Mouse (Mus musculus): ENCODE measurements at regions not wholly inside any gene's neighbourhood (a gene's known extent, or its start where the extent isn't known, plus 50 kb on each side); places are given as distances from the start of the nearest gene placed in this dataset.

GRCm38 (mm10) chr12:29122931-29123330, 371.3 kb downstream of the Eipr1 start:
- DNase-seq (ENCODE audit: low read depth, low spot score), result no peak

DNA sequence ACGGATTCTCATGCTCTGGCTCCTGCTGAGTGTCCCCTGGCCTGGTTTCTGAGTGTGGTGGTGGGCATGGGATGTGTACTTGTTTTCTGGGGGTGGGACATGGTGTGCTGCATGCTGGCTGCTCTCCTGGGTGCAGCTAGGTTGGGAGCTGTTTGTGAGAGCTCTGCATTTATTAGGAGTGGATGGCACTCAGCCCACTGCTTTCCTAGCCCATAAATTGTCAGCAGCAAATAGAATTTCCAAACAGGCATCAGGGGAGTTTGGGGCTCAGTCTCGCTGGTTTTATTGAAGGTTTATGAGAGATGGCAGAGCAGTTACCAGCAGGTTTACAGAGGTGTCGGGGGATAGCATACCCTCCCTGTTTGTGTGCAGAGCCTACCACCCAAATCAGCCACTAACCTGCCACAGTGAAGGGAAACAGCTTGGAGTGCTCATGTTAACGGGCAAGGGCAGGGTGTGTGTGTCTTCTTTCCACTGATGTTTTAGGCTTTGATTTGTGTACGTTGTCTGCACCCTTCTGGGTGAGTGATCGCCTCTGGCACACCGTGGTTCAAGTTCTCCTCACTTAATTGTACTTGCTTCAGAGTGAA, 372.6 kb downstream of the Eipr1 start:
- DNase-seq (ENCODE audit: low read depth, low spot score), result no peak

DNA sequence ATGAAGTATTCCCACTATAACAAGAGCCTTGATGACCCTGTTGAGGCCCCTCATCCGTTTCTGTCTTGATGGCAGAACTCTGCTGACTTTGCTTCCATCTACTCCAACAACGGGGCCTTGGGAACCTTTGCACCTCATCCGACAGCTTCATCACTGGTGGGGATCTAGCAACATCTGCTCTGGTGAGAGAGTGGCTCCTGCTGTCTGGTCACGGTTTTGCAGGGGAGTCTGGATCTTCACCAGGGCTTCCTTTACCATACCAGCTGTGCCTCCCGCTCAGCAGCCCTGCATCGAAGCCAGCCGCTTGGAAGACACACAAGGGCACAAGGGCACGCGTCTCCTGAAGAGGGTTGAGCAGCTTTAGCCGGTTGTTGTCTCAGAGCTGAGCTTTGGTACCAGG, 377.2 kb downstream of the Eipr1 start:
- DNase-seq (ENCODE audit: low read depth, low spot score), result no peak

DNA sequence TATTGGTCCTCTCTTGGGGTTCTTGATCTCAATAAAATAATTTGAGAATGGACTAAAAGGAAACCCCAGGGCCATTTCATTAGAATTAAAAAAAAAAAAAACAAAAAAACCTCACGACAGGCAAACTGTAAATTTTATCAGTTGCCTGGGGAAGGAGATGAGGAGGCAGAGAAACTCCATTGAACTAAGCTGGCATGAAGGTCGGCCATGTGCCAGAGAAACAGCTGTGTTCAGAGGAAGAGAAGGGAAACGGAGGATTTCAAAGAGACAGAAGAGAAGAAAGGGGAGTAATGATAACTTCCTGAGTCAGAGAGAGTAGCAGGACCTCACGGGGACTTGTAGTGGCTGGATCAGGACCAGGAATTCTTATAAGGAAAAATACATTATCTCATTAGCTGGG, 377.7 kb downstream of the Eipr1 start:
- no peak for DNase-seq (ENCODE audit: low read depth, low spot score)

- DNase-seq (ENCODE audit: low read depth, low spot score), result no peak
These were observed 382.7 kb downstream of the Eipr1 start for GRCm38 (mm10) chr12:29134326-29134725.

GRCm38 (mm10) chr12:29136850-29137268, 385.3 kb downstream of the Eipr1 start:
- DNase-seq (ENCODE audit: low read depth, low spot score), result no peak

- DNase-seq (ENCODE audit: low read depth, low spot score), result no peak
These were observed 385.9 kb downstream of the Eipr1 start for GRCm38 (mm10) chr12:29137455-29137854.

GRCm38 (mm10) chr12:29140576-29140975, 387.6 kb upstream of the Myt1l start:
- no peak for DNase-seq (ENCODE audit: low read depth, low spot score)

DNA sequence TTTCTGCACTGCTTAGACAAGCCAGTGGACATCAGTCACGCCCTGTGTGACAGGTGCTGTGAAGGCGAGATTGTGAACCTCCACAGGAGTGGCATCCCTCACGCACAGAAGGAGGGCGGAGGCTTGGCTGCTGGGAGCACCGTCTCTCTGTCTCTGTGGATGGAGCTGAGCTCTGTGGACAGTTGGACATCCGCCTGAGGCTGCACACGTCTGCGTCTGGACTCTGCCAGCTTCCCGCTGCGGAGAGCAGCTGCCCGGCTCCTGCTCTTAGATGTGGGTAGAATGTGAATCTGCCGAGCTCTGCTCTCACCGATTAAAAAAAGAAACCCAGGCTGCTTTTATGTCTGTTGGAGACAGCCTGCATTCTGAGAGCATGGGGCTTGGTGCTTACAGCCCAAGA, 387.1 kb upstream of the Myt1l start:
- no peak for DNase-seq (ENCODE audit: low read depth, low spot score)

- DNase-seq (ENCODE audit: low read depth, low spot score), result no peak
These were observed 386.3 kb upstream of the Myt1l start for GRCm38 (mm10) chr12:29141855-29142254.

- no peak for DNase-seq (ENCODE audit: low read depth, low spot score)
These were observed 384.9 kb upstream of the Myt1l start for GRCm38 (mm10) chr12:29143297-29143696.

DNA sequence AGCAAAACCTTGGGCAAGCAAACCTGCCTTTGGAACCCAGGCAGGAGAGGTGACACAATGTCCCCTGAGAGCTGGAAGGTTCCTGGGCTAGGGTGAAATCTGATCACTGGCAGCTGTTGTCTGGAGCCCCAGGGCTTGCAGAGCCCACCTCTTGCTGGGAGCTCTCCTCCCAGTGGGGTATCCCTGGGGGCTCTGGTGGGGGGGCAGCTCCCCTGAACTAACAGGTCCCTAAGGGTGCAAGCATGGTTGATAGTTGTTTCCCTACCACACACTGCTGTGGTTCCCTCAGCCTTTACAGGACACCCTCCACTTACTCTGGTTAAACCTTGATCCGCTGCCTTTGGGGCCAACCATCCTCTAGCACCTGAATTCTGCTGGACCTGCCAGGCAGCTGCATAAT, 367.3 kb upstream of the Myt1l start:
- no peak for DNase-seq (ENCODE audit: low read depth, low spot score)

- DNase-seq (ENCODE audit: low read depth, low spot score), result no peak
These were observed 366.6 kb upstream of the Myt1l start for GRCm38 (mm10) chr12:29161546-29161945.

GRCm38 (mm10) chr12:29164701-29165100, 363.5 kb upstream of the Myt1l start:
- DNase-seq (ENCODE audit: low read depth, low spot score), result no peak

- DNase-seq (ENCODE audit: low read depth, low spot score), result no peak
These were observed 361.9 kb upstream of the Myt1l start for GRCm38 (mm10) chr12:29166316-29166715.

- no peak for DNase-seq (ENCODE audit: low read depth, low spot score)
These were observed 360.3 kb upstream of the Myt1l start for GRCm38 (mm10) chr12:29167922-29168321.

GRCm38 (mm10) chr12:29175698-29176440, 352.3 kb upstream of the Myt1l start:
- DNase-seq (ENCODE audit: low read depth, low spot score), result no peak

- DNase-seq (ENCODE audit: low read depth, low spot score), result no peak
These were observed 351.0 kb upstream of the Myt1l start for GRCm38 (mm10) chr12:29177145-29177544.

GRCm38 (mm10) chr12:29178168-29178895, 349.9 kb upstream of the Myt1l start:
- no peak for DNase-seq (ENCODE audit: low read depth, low spot score)

- DNase-seq (ENCODE audit: low read depth, low spot score), result no peak
These were observed 348.8 kb upstream of the Myt1l start for GRCm38 (mm10) chr12:29179405-29179804.

DNA sequence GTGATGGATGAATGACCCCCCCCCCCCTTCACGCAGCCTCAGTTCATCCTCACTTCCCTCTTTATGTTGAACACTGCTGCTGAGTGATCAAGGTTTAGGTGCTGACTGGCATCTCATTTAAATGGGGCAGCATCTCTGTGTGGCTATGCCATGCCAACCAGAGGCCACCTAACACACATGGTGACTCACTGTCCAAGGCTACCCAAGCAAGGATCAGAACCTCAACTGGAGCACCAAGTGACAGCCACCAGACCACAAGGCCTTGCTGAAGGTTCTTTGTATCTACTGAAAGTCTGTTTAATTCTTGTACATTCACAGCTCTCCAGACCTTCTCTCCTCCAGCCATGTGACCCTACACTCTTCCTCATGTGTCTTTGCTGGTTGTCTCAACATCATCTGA, 347.6 kb upstream of the Myt1l start:
- DNase-seq (ENCODE audit: low read depth, low spot score), result no peak

- DNase-seq (ENCODE audit: low read depth, low spot score), result no peak
These were observed 340.6 kb upstream of the Myt1l start for GRCm38 (mm10) chr12:29187619-29188018.

GRCm38 (mm10) chr12:29192391-29192790, 335.8 kb upstream of the Myt1l start:
- no peak for DNase-seq (ENCODE audit: low read depth, low spot score)
